Mouse (Mus musculus): Measurements from ENCODE around the gene Tmem189. TPM values are rescaled to one million over a fixed set of nuclear protein-coding genes. Genes with fewer than 3 reads are reported as not detected.
A peak's percentile ranks its signal among the peaks of the same experiment; 100 is the strongest.

Gene Tmem189
- polyA plus RNA-seq, 1 experiment from 2014 or later, result 39.6 TPM

DNA sequence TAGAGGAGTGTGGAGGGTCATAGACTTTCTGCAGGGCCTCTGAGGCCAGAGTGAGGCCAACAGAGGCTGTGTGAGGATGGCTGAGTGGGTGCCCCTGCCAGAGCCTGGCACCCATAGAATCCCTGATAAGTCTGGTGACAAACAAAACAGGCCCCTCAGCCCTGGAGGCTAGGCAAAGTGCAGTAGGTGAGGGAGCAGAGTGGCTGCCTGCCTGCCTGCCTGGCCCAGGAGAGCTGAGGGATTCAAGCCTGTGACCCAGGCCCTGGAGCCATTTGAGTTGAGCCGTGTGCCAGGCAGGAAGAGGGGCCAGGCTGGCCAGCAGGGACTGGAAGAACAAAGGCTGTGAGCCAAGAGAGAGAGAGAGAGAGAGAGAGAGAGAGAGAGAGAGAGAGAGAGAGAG, 4.6 kb upstream of the Tmem189 start:
- Histone ChIP-seq H3K9ac (ENCODE audit: low read length) (no peak overlapping the region), H3K4me3 (ENCODE audit: low read length) (no peak overlapping the region), H3K4me2 (ENCODE audit: low read depth, low read length) (no peak overlapping the region), H3K4me1 (replicated peaks; ENCODE audit: control insufficient read depth, insufficient read depth, low read length) (peaks cover 24% of the 10 kb centered on the region; the same call in 1 of the 2 replicates), H3K9me3 (ENCODE audit: control insufficient read depth, low read length) (no peaks in the 10 kb centered on the region), H3K36me3 (ENCODE audit: control insufficient read depth, insufficient read depth, low read length) (peaks cover 21% of the 10 kb centered on the region), H3K27me3 (ENCODE audit: control insufficient read depth, insufficient read depth, low read depth, low read length) (no peaks in the 10 kb centered on the region), H3K27ac (ENCODE audit: low read length) (no peak overlapping the region)
- 50% methylated on average over 1 of the region's 1 CpGs for WGBS
- ATAC-seq (ENCODE audit: low read depth), result no peak

DNA sequence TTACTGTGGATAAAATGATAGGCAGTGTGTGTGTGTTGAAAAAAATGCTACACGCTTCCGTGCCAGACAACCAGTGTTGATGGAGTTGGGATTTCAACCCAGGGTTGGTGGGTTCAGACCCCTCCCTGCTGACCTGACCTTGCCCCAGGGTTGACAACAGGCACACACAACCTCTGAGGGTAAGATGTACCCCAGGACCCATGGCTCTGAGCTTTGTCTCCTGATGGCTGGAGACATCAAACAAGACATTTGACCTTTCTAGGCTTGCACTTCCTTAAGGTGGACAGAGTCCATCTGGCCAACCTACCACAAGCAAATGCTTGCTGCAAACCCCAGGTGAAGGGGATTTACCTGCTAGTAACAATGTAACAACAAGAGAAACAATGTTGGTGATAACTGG, 3.9 kb upstream of the Tmem189 start:
- Histone ChIP-seq H3K9me3 (ENCODE audit: control insufficient read depth, low read length) (no peaks in the 10 kb centered on the region), H3K4me1 (replicated peaks; ENCODE audit: control insufficient read depth, insufficient read depth, low read length) (peaks cover 24% of the 10 kb centered on the region; the same call in 1 of the 2 replicates), H3K4me3 (ENCODE audit: low read length) (no peak overlapping the region), H3K27me3 (ENCODE audit: control insufficient read depth, insufficient read depth, low read depth, low read length) (no peaks in the 10 kb centered on the region), H3K4me2 (ENCODE audit: low read depth, low read length) (no peak overlapping the region), H3K9ac (ENCODE audit: low read length) (no peak overlapping the region), H3K27ac (ENCODE audit: low read length) (no peak overlapping the region), H3K36me3 (ENCODE audit: control insufficient read depth, insufficient read depth, low read length) (peaks cover 21% of the 10 kb centered on the region)
- ATAC-seq (ENCODE audit: low read depth), result no peak
- WGBS, result 79% methylated on average over 2 of the region's 2 CpGs

DNA sequence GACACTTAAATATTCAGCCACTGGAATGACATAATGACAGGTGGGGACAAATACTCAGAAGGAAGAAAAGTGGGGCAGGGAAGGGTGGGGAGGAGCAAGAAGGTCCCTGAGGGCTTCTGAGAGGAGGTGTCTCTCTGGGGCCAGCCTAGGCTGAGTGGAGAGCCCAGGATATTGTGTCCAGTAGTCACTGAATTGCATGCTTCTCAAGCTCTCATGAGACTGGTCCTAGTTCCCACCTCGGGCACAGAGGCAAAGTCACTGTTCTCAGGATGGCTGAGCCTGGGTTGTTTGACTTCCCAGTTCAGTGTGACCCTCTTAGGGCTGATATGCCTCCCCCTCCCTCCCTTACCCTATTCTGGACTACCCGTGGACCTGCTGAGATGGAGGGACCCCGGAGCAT, 3.2 kb upstream of the Tmem189 start:
- H3K9ac ChIP-seq (ENCODE audit: low read length), result no peak overlapping the region
- peak overlapping the region; percentile 1; the same call in 1 of the 2 replicates for H3K27ac ChIP-seq (ENCODE audit: low read length)
- 54% methylated on average over 3 of the region's 3 CpGs for WGBS
- peak overlapping the region; percentile 73; the same call in 1 of the 2 replicates for H3K4me3 ChIP-seq (ENCODE audit: low read length)
- peaks cover 21% of the 10 kb centered on the region for H3K4me1 ChIP-seq (replicated peaks; ENCODE audit: control insufficient read depth, insufficient read depth, low read length)
- peaks cover 21% of the 10 kb centered on the region for H3K36me3 ChIP-seq (ENCODE audit: control insufficient read depth, insufficient read depth, low read length)
- no peaks in the 10 kb centered on the region for H3K27me3 ChIP-seq (ENCODE audit: control insufficient read depth, insufficient read depth, low read depth, low read length)
- no peaks in the 10 kb centered on the region for H3K9me3 ChIP-seq (ENCODE audit: control insufficient read depth, low read length)
- no peak for ATAC-seq (ENCODE audit: low read depth)
- H3K4me2 ChIP-seq (ENCODE audit: low read depth, low read length), result peak overlapping the region; percentile 78; the same call in 1 of the 2 replicates

DNA sequence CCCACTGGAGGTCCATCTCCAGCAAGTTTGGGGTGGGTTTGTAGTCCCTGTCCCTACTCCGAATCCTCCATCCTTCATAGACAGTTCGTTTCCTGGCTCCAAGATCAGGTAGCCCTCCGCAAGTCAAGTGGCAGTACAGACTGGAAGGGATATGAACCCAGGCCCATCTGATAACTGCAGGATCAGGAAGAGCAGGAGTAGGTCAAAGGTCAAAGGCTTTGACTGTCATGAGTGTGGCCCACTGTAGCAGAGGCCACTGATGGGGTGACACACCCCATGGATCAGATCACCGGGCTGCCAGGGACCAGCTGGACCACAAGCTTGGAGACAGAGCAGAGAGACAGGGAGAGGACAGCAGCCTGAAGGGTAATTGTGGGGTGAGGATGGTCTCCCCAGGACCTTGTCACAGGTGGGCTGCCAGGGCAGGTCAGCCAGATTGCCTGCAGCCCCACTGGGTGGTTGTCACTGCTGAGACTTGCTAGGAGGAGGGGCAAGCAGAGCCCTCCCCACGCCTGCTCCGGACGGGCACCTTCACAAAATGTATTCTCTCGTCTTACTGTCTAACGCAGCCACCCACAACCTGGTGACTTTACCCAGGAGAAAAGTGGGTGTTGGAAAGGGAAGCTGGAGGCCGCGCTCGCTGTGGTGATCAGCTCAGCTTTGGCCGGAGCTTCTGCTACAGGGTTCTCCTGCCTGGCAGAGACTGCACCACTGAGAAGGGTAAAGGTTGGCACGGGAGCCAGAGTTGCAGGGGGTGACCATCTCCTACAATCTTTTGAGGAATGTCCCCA, 2.4 kb upstream of the Tmem189 start:
- Histone ChIP-seq H3K4me3 (ENCODE audit: low read length) (peak overlapping the region; percentile 73), H3K27ac (ENCODE audit: low read length) (peak overlapping the region; percentile 85; the same call in 1 of the 2 replicates), H3K36me3 (ENCODE audit: control insufficient read depth, insufficient read depth, low read length) (peaks cover 21% of the 10 kb centered on the region), H3K27me3 (ENCODE audit: control insufficient read depth, insufficient read depth, low read depth, low read length) (no peaks in the 10 kb centered on the region), H3K4me1 (replicated peaks; ENCODE audit: control insufficient read depth, insufficient read depth, low read length) (peaks cover 19% of the 10 kb centered on the region), H3K9me3 (ENCODE audit: control insufficient read depth, low read length) (no peaks in the 10 kb centered on the region), H3K9ac (ENCODE audit: low read length) (peak overlapping the region; percentile 85), H3K4me2 (ENCODE audit: low read depth, low read length) (peak overlapping the region; percentile 78)
- no peak for ATAC-seq (ENCODE audit: low read depth)
- WGBS, result 72% methylated on average over 14 of the region's 14 CpGs

DNA sequence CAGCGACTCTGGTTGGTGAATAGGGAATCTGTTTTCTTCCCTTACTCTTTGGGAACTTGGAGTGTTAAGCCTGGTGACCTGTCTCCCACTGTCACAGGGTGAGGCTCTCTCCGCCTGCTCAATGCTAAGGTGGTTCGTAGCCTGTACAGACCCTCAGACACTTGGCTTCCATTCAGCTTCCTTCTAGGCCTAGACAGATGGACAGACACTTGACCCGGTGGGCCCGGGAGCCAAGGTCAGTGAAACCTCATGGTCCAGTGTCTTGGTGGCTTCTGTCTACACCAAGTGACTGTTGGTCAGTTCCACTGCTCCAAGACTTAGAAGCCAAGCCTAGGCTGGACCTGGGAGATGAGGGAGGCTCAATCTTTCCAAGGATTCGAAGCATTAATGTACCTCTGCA, 1.8 kb upstream of the Tmem189 start:
- Histone ChIP-seq H3K36me3 (ENCODE audit: control insufficient read depth, insufficient read depth, low read length) (peaks cover 21% of the 10 kb centered on the region), H3K4me2 (ENCODE audit: low read depth, low read length) (peak overlapping the region; percentile 78), H3K4me1 (replicated peaks; ENCODE audit: control insufficient read depth, insufficient read depth, low read length) (peaks cover 19% of the 10 kb centered on the region), H3K9ac (ENCODE audit: low read length) (peak overlapping the region; percentile 85), H3K27ac (ENCODE audit: low read length) (peak overlapping the region; percentile 85), H3K4me3 (ENCODE audit: low read length) (peak overlapping the region; percentile 73), H3K9me3 (ENCODE audit: control insufficient read depth, low read length) (no peaks in the 10 kb centered on the region), H3K27me3 (ENCODE audit: control insufficient read depth, insufficient read depth, low read depth, low read length) (no peaks in the 10 kb centered on the region)
- ATAC-seq (ENCODE audit: low read depth), result no peak
- 70% methylated on average over 6 of the region's 6 CpGs for WGBS

DNA sequence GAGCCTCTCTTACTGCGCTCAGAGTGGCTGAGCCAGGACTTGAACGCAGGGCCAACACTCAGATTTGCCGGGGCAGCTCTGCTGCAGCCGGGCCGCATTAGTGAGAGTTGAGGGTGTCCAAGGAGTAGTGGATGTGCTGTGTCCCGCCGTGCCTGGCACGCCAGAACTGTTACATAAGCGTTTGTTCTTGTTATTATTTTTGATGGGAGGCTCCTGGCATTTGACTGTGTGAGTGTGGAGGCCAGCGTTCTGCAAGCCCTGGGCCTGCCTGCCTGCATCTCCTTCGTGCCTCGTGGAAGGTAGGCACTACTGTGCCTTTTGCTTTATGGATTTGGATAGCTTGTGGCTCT, 1.3 kb upstream of the Tmem189 start:
- peaks cover 21% of the 10 kb centered on the region for H3K36me3 ChIP-seq (ENCODE audit: control insufficient read depth, insufficient read depth, low read length)
- peaks cover 19% of the 10 kb centered on the region for H3K4me1 ChIP-seq (replicated peaks; ENCODE audit: control insufficient read depth, insufficient read depth, low read length)
- H3K27me3 ChIP-seq (ENCODE audit: control insufficient read depth, insufficient read depth, low read depth, low read length), result no peaks in the 10 kb centered on the region
- WGBS, result 35% methylated on average over 12 of the region's 12 CpGs
- H3K4me2 ChIP-seq (ENCODE audit: low read depth, low read length), result peak overlapping the region; percentile 78
- no peak for ATAC-seq (ENCODE audit: low read depth)
- H3K9ac ChIP-seq (ENCODE audit: low read length), result peak overlapping the region; percentile 85
- no peaks in the 10 kb centered on the region for H3K9me3 ChIP-seq (ENCODE audit: control insufficient read depth, low read length)
- peak overlapping the region; percentile 85 for H3K27ac ChIP-seq (ENCODE audit: low read length)
- H3K4me3 ChIP-seq (ENCODE audit: low read length), result peak overlapping the region; percentile 73

DNA sequence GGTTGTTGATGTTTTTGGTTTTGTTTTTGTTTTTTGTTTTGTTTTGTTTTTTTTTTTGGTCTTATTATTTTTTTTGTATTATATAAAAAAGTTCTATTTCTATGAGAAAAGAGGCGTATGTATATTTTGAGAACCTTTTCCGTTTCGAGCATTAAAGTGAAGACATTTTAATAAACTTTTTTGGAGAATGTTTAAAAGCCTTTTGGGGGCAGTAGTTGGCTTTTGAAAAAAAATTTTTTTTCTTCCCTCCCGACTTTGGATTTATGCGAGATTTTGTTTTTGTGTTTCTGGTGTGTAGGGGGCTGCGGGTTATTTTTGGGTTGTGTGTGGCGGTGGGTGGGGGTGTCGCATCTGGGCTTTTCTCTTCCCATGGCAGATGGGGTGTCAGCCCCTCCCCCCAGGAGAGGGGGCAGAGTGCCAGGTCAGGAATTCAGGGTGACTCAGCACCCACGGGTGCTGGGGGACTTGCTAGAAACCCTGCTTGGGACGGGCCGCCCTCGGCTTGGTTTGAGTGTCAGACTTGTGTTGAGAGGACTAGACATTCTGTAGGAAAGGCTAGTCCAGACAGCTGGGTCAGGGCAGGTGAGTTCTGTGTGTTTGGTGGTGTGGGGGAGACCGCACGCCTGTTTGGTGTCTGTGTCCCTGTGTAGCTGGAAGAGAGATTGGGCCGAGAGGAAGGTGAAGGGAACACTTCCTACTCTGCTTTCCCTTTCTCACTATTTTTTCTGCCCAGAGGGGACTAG, 768 bp upstream of the Tmem189 start:
- H3K9me3 ChIP-seq (ENCODE audit: control insufficient read depth, low read length), result no peaks in the 10 kb centered on the region
- H3K9ac ChIP-seq (ENCODE audit: low read length), result peak overlapping the region; percentile 87
- WGBS, result 21% methylated on average over 15 of the region's 15 CpGs
- H3K4me1 ChIP-seq (replicated peaks; ENCODE audit: control insufficient read depth, insufficient read depth, low read length), result peaks cover 19% of the 10 kb centered on the region
- no peaks in the 10 kb centered on the region for H3K27me3 ChIP-seq (ENCODE audit: control insufficient read depth, insufficient read depth, low read depth, low read length)
- peak overlapping the region; percentile 94 for H3K27ac ChIP-seq (ENCODE audit: low read length)
- H3K4me2 ChIP-seq (ENCODE audit: low read depth, low read length), result peak overlapping the region; percentile 78
- no peak for ATAC-seq (ENCODE audit: low read depth)
- peak overlapping the region; percentile 73 for H3K4me3 ChIP-seq (ENCODE audit: low read length)
- H3K36me3 ChIP-seq (ENCODE audit: control insufficient read depth, insufficient read depth, low read length), result peaks cover 20% of the 10 kb centered on the region

DNA sequence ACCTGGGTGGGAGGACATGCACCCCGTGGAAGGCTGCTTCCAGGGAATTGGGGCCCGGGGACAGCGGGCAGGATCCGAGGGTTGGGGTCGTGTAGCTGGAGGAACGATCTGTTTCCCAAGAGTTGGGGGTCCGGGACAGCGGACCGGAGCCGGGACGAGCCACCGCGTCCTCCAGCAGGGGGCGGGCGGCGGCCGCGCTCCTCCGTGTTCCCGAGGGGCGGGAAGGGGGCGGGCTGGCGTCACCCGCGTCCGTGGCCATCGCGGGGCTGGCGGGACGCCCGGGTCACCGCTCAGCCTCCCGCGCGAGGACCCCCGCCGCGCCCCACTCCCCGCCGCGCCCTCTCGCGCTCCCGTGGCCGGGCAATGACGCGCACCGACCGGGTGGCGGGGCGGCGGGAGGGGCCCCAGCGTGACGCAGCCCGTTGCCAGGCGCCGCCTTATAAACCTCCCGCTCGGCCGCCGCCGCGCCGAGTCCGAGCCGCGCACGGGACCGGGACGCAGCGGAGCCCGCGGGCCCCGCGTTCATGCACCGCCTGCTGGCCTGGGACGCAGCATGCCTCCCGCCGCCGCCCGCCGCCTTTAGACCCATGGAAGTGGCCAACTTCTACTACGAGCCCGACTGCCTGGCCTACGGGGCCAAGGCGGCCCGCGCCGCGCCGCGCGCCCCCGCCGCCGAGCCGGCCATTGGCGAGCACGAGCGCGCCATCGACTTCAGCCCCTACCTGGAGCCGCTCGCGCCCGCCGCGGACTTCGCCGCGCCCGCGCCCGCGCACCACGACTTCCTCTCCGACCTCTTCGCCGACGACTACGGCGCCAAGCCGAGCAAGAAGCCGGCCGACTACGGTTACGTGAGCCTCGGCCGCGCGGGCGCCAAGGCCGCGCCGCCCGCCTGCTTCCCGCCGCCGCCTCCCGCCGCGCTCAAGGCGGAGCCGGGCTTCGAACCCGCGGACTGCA, 847 bp downstream of the Tmem189 start, which contains the start of gene Cebpb:
TSS of gene Cebpb (plus strand) at position 418 of the 954 bp plus-strand sequence.
- H3K9me3 ChIP-seq (ENCODE audit: control insufficient read depth, low read length), result no peaks in the 10 kb centered on the region
- H3K36me3 ChIP-seq (ENCODE audit: control insufficient read depth, insufficient read depth, low read length), result peaks cover 11% of the 10 kb centered on the region
- peaks cover 19% of the 10 kb centered on the region for H3K4me1 ChIP-seq (replicated peaks; ENCODE audit: control insufficient read depth, insufficient read depth, low read length)
- ATAC-seq (ENCODE audit: low read depth), result peak; percentile 90
- H3K4me3 ChIP-seq (ENCODE audit: low read length), result peak within 1 kb of the TSS; percentile 73
- H3K4me2 ChIP-seq (ENCODE audit: low read depth, low read length), result peak within 1 kb of the TSS; percentile 78
- H3K27me3 ChIP-seq (ENCODE audit: control insufficient read depth, insufficient read depth, low read depth, low read length), result no peaks in the 10 kb centered on the region
- H3K9ac ChIP-seq (ENCODE audit: low read length), result peak within 1 kb of the TSS; percentile 87
- peak within 1 kb of the TSS; percentile 94 for H3K27ac ChIP-seq (ENCODE audit: low read length)
- WGBS, result under 1% methylated on average over 92 of the region's 147 CpGs
